Mouse (Mus musculus) hindbrain, postnatal 0 days (tissue): ENCODE results near the gene Gsto2. TPM values are rescaled to one million over a fixed set of nuclear protein-coding genes. Genes with fewer than 3 reads are reported as not detected.

Experiments used
- ATAC-seq: fragments of 200-750 bp; cut with Nextera tagmentation; 2 replicates; pipeline ENCODE4 v1.8.0; 2017; ENCODE audit warnings: mild to moderate bottlenecking, moderate TSS enrichment, moderate library complexity
- DNase-seq: peaks from one replicate; pipeline ENCODE4 v3.0.0-alpha.2; 2015; ENCODE audit warnings: low spot score
- H3K27ac ChIP-seq: fragments of 300-500 bp; sonication (generic); 2 replicates; pipeline ENCODE4 v1.5.1; 2014; ENCODE audit warnings: mild to moderate bottlenecking
- H3K27me3 ChIP-seq: fragments of 300-500 bp; sonication (generic); 2 replicates; pipeline ENCODE4 v1.6.1; 2014; ENCODE audit warnings: low read length, mixed read lengths; ENCODE audit not compliant: insufficient read depth
- H3K36me3 ChIP-seq: fragments of 300-500 bp; sonication (generic); 2 replicates; pipeline ENCODE4 v1.6.1; 2014; ENCODE audit warnings: low read length, mixed read lengths; ENCODE audit not compliant: insufficient read depth
- H3K4me1 ChIP-seq: fragments of 300-500 bp; sonication (generic); 2 replicates; pipeline ENCODE4 v1.6.1; 2014; ENCODE audit warnings: antibody characterized with exemption, low read length, mixed read lengths; ENCODE audit not compliant: insufficient read depth
- H3K4me2 ChIP-seq: fragments of 300-500 bp; sonication (generic); 2 replicates; pipeline ENCODE4 v1.6.1; 2014; ENCODE audit warnings: low read depth, mild to moderate bottlenecking, low read length, moderate library complexity, mixed read lengths
- H3K4me3 ChIP-seq: fragments of 300-500 bp; sonication (generic); 2 replicates; pipeline ENCODE4 v1.5.1; 2014; ENCODE audit warnings: low read length
- H3K9ac ChIP-seq: fragments of 300-500 bp; sonication (generic); replicated peaks from 2 replicates; pipeline ENCODE4 v1.6.1; 2014; ENCODE audit warnings: mild to moderate bottlenecking, low read length, moderate library complexity, mixed read lengths
- H3K9me3 ChIP-seq: fragments of 300-500 bp; sonication (generic); 2 replicates; pipeline ENCODE4 v1.6.1; 2016; ENCODE audit warnings: low read length, mixed read lengths
- CTCF ChIP-seq: IDR thresholded peaks from 2 replicates; pipeline ENCODE4 v1.5.1; 2016; ENCODE audit warnings: antibody characterized with exemption, control low read depth, low read depth
- WGBS: fragments of 180-500 bp; shearing (Covaris S2); extraction: QIAGEN DNeasy Blood & Tissue Kit; methylation state at CpG from one replicate; pipeline ENCODE4 v1.1.7; 2014; 5-methylcytosine and 5-hydroxymethylcytosine counted together
- polyA plus RNA-seq: library from polyadenylated mRNA; unstranded; fragments of >200 nt; fragmentation: Nextera tagmentation; extraction: Ambion mirVana; gene quantifications from 2 replicates; pipeline ENCODE4 v1.2.1, GENCODE M21; 2015
- total RNA-seq: library from RNA; depleted of rRNA; stranded (reverse); fragments of >200 nt; gene quantifications from 2 replicates; pipeline ENCODE4 v1.2.3, GENCODE M21; 2014

The Gsto2 gene
- total and polyA plus RNA-seq, 2 experiments from 2014 or later, result 0.26 to 0.89 TPM

GRCm38 (mm10) chr19:47884296-47885085 lies 19.2 kb downstream of the Gsto2 start:
- Histone ChIP-seq H3K4me2 (no peak overlapping the region), H3K4me1 (no peaks in the 10 kb centered on the region), H3K9me3 (no peaks in the 10 kb centered on the region), H3K4me3 (no peak overlapping the region), H3K27ac (no peak overlapping the region), H3K27me3 (no peaks in the 10 kb centered on the region), H3K36me3 (no peaks in the 10 kb centered on the region), H3K9ac (no peak overlapping the region)
- DNase-seq (no peak), ATAC-seq (no peak)
- WGBS, result 79% methylated on average over 13 of the region's 13 CpGs
- no peak for TF ChIP-seq CTCF

- 58% methylated on average over 7 of the region's 7 CpGs for WGBS
- DNase-seq, result no peak
- no peak for TF ChIP-seq CTCF
- ATAC-seq, result no peak
- Histone ChIP-seq H3K36me3 (no peaks in the 10 kb centered on the region), H3K27me3 (no peaks in the 10 kb centered on the region), H3K4me1 (no peaks in the 10 kb centered on the region), H3K27ac (no peak overlapping the region), H3K9me3 (no peaks in the 10 kb centered on the region), H3K4me3 (no peak overlapping the region), H3K9ac (no peak overlapping the region), H3K4me2 (no peak overlapping the region)
Measured at GRCm38 (mm10) chr19:47885191-47885743, 19.9 kb downstream of the Gsto2 start.

GRCm38 (mm10) chr19:47885886-47886285 lies 20.6 kb downstream of the Gsto2 start:
- no peaks in the 10 kb centered on the region for H3K36me3 ChIP-seq
- ATAC-seq (no peak), DNase-seq (no peak)
- H3K4me3 ChIP-seq, result no peak overlapping the region
- no peak overlapping the region for H3K4me2 ChIP-seq
- H3K27ac ChIP-seq, result no peak overlapping the region
- no peaks in the 10 kb centered on the region for H3K4me1 ChIP-seq
- no peak for TF ChIP-seq CTCF
- H3K9ac ChIP-seq, result no peak overlapping the region
- H3K9me3 ChIP-seq, result no peaks in the 10 kb centered on the region
- WGBS, result 86% methylated on average over 11 of the region's 11 CpGs
- H3K27me3 ChIP-seq, result no peaks in the 10 kb centered on the region

- WGBS, result 75% methylated on average over 7 of the region's 7 CpGs
- H3K4me3 ChIP-seq, result no peak overlapping the region
- no peak for ATAC-seq
Measured at GRCm38 (mm10) chr19:47886617-47887016, 21.3 kb downstream of the Gsto2 start.

GRCm38 (mm10) chr19:47887417-47887816 lies 22.1 kb downstream of the Gsto2 start:
- no peak for ATAC-seq
- no peak for DNase-seq
- TF ChIP-seq CTCF, result no peak
- H3K9me3 ChIP-seq, result no peaks in the 10 kb centered on the region
- no peak overlapping the region for H3K4me3 ChIP-seq
- no peak overlapping the region for H3K9ac ChIP-seq
- 66% methylated on average over 10 of the region's 10 CpGs for WGBS
- no peak overlapping the region for H3K4me2 ChIP-seq
- no peak overlapping the region for H3K27ac ChIP-seq
- no peaks in the 10 kb centered on the region for H3K27me3 ChIP-seq
- no peaks in the 10 kb centered on the region for H3K4me1 ChIP-seq
- H3K36me3 ChIP-seq, result no peaks in the 10 kb centered on the region

More at GRCm38 (mm10) chr19:47886617-47887016, 21.3 kb downstream of the Gsto2 start:
- no peak for TF ChIP-seq CTCF
- Histone ChIP-seq H3K4me2 (no peak overlapping the region), H3K9me3 (no peaks in the 10 kb centered on the region), H3K9ac (no peak overlapping the region), H3K27ac (no peak overlapping the region), H3K4me1 (no peaks in the 10 kb centered on the region), H3K27me3 (no peaks in the 10 kb centered on the region), H3K36me3 (no peaks in the 10 kb centered on the region)
- DNase-seq, result no peak

GRCm38 (mm10) chr19:47888037-47888436 lies 22.7 kb downstream of the Gsto2 start:
- H3K36me3 ChIP-seq, result no peaks in the 10 kb centered on the region
- TF ChIP-seq CTCF, result no peak
- DNase-seq, result no peak
- no peak overlapping the region for H3K9ac ChIP-seq
- H3K4me2 ChIP-seq, result no peak overlapping the region
- 93% methylated on average over 8 of the region's 8 CpGs for WGBS
- ATAC-seq, result no peak
- H3K4me1 ChIP-seq, result no peaks in the 10 kb centered on the region
- no peaks in the 10 kb centered on the region for H3K27me3 ChIP-seq
- H3K9me3 ChIP-seq, result no peaks in the 10 kb centered on the region
- no peak overlapping the region for H3K4me3 ChIP-seq
- H3K27ac ChIP-seq, result no peak overlapping the region
